ENCODE assay signal across 24 mouse cellular contexts in the genomic region with DNA sequence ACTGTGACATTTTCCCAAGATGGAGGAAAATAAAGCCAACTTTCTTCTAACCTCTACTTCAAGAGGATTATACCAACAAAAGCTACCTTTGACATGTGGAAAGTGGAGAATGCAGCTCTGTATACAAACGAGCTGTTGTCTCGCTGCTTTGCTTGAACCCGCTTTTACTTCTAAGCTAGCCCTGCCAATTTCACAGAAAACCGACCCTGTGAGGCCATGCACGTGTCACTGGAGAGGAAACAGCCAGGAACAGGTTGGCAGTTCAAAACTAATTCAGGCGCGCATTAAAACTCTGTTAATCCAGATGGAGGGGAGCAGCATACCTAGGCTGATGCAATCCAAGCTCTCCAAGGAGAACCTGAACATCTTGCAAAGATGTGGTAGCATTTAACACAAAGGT.
DNase-seq lines count a peak whose midpoint lies in the region; ATAC-seq lines count a peak whose summit lies in the region.
"Had no signal": no experiment of that assay in that cellular context is flagged by ENCODE, and none has a peak within 500 bp of the region (broad histone marks: within the 10 kb centered on the region; RNA-seq: fewer than 3 reads in every experiment).

No protein-coding gene starts in this region.

- no peak overlapping the region for H3K9ac ChIP-seq in embryonic facial prominence, embryonic 14.5 days (ENCODE audit: low read depth, low read length)
- no peak overlapping the region for H3K9ac ChIP-seq in kidney, embryonic 16.5 days (replicated peaks; ENCODE audit: low read length)
- H3K9ac ChIP-seq in limb, embryonic 12.5 days (replicated peaks), result no peak overlapping the region
- H3K9ac ChIP-seq: embryonic facial prominence, embryonic 13.5 days; forebrain, embryonic 13.5 days; forebrain, embryonic 15.5 days; forebrain, postnatal 0 days had no signal

- no peak overlapping the region for H3K4me2 ChIP-seq in embryonic facial prominence, embryonic 14.5 days (ENCODE audit: low read depth, low read length)
- H3K4me2 ChIP-seq in kidney, embryonic 16.5 days (replicated peaks; ENCODE audit: low read depth, low read length), result no peak overlapping the region
- H3K4me2 ChIP-seq in limb, embryonic 12.5 days, result no peak overlapping the region
- H3K4me2 ChIP-seq: embryonic facial prominence, embryonic 13.5 days; forebrain, embryonic 13.5 days; forebrain, embryonic 15.5 days had no signal

- 45% methylated on average over 7 of the region's 7 CpGs for WGBS in embryonic facial prominence, embryonic 14.5 days
- WGBS in embryonic facial prominence, embryonic 10.5 days, result 45% methylated on average over 7 of the region's 7 CpGs
- 52% methylated on average over 7 of the region's 7 CpGs for WGBS in kidney, embryonic 16.5 days
- WGBS in limb, embryonic 12.5 days, result 65% methylated on average over 7 of the region's 7 CpGs

- H3K4me3 ChIP-seq in embryonic facial prominence, embryonic 14.5 days (ENCODE audit: low read depth, low read length), result no peak overlapping the region
- H3K4me3 ChIP-seq in embryonic facial prominence, embryonic 10.5 days, result no peak overlapping the region
- no peak overlapping the region for H3K4me3 ChIP-seq in kidney, embryonic 16.5 days (ENCODE audit: low read length)
- H3K4me3 ChIP-seq in limb, embryonic 12.5 days (replicated peaks), result no peak overlapping the region
- H3K4me3 ChIP-seq: embryonic facial prominence, embryonic 13.5 days; forebrain, embryonic 13.5 days; forebrain, embryonic 15.5 days had no signal

- DNase-seq in embryonic facial prominence, embryonic 14.5 days (ENCODE audit: low spot score), result peak; percentile 55
- DNase-seq in embryonic facial prominence, embryonic 10.5 days (ENCODE audit: low spot score), result no peak
- no peak for DNase-seq in kidney, adult 8-10 months
- DNase-seq in frontal cortex, postnatal 10 days (ENCODE audit: low spot score in 2 of 2), result no peak
- DNase-seq: adrenal gland, adult 8-10 months; adrenal gland, postnatal 14 days; adrenal gland, postnatal 36 days; B cell, adult 2 months; cerebellum, adult 11-12 months; cerebellum, adult 2 months; cerebellum, adult 9-10 months; cerebellum, postnatal 10 days; cerebellum, postnatal 25 days; forebrain, postnatal 0 days had no signal

- peak; percentile 71 for ATAC-seq in embryonic facial prominence, embryonic 14.5 days (ENCODE audit: low read depth)
- no peak for ATAC-seq in kidney, embryonic 16.5 days (ENCODE audit: low FRiP score, low TSS enrichment)
- ATAC-seq in limb, embryonic 12.5 days (ENCODE audit: insufficient number of reproducible peaks, insufficient read depth, low FRiP score, low TSS enrichment, low read depth), result no peak
- ATAC-seq: activated CD4-positive, CD25-positive, alpha-beta regulatory T cell, adult 4 months; CD4-positive, CD25-positive, alpha-beta regulatory T cell, adult 4 months; forebrain, embryonic 13.5 days; forebrain, embryonic 15.5 days; forebrain, postnatal 0 days; Patski had no signal

- no peak overlapping the region for H3K27ac ChIP-seq in embryonic facial prominence, embryonic 14.5 days (replicated peaks; ENCODE audit: low read depth, low read length)
- H3K27ac ChIP-seq in embryonic facial prominence, embryonic 10.5 days (replicated peaks), result no peak overlapping the region
- 0 out of 2 replicates have a peak overlapping the region, but pooled peaks have one; percentile 7 for H3K27ac ChIP-seq in kidney, embryonic 16.5 days (ENCODE audit: low read length)
- H3K27ac ChIP-seq in limb, embryonic 12.5 days, result peak overlapping the region; percentile 35; the same call in 1 of the 2 replicates
- H3K27ac ChIP-seq: embryonic facial prominence, embryonic 13.5 days; forebrain, embryonic 13.5 days; forebrain, embryonic 15.5 days had no signal

- no peaks in the 10 kb centered on the region for H3K27me3 ChIP-seq in embryonic facial prominence, embryonic 14.5 days (replicated peaks; ENCODE audit: control insufficient read depth, insufficient read depth, low read length)
- no peaks in the 10 kb centered on the region for H3K27me3 ChIP-seq in embryonic facial prominence, embryonic 10.5 days (replicated peaks; ENCODE audit: low read depth, poor library complexity, severe bottlenecking)
- H3K27me3 ChIP-seq in kidney, embryonic 16.5 days (ENCODE audit: insufficient read depth, low read length), result no peaks in the 10 kb centered on the region
- H3K27me3 ChIP-seq in limb, embryonic 12.5 days, result no peaks in the 10 kb centered on the region
- H3K27me3 ChIP-seq: CH12.LX; embryonic facial prominence, embryonic 13.5 days; forebrain, embryonic 13.5 days; forebrain, embryonic 15.5 days; Patski had no signal

- no peaks in the 10 kb centered on the region for H3K36me3 ChIP-seq in embryonic facial prominence, embryonic 14.5 days (ENCODE audit: control insufficient read depth, insufficient read depth, low read length)
- no peaks in the 10 kb centered on the region for H3K36me3 ChIP-seq in embryonic facial prominence, embryonic 10.5 days (replicated peaks)
- H3K36me3 ChIP-seq in kidney, embryonic 16.5 days (ENCODE audit: insufficient read depth, low read length), result no peaks in the 10 kb centered on the region
- H3K36me3 ChIP-seq in limb, embryonic 12.5 days, result no peaks in the 10 kb centered on the region
- H3K36me3 ChIP-seq: embryonic facial prominence, embryonic 13.5 days; forebrain, embryonic 15.5 days; G1E had no signal

- no peaks in the 10 kb centered on the region for H3K9me3 ChIP-seq in embryonic facial prominence, embryonic 14.5 days (ENCODE audit: control insufficient read depth, low read length)
- H3K9me3 ChIP-seq in embryonic facial prominence, embryonic 10.5 days, result no peaks in the 10 kb centered on the region
- no peaks in the 10 kb centered on the region for H3K9me3 ChIP-seq in kidney, embryonic 16.5 days (ENCODE audit: low read length)
- no peaks in the 10 kb centered on the region for H3K9me3 ChIP-seq in limb, embryonic 12.5 days
- H3K9me3 ChIP-seq: embryonic facial prominence, embryonic 13.5 days; forebrain, embryonic 13.5 days; forebrain, embryonic 15.5 days had no signal

- peaks cover 5% of the 10 kb centered on the region for H3K4me1 ChIP-seq in embryonic facial prominence, embryonic 14.5 days (ENCODE audit: control insufficient read depth, insufficient read depth, low read length)
- H3K4me1 ChIP-seq in embryonic facial prominence, embryonic 10.5 days, result peaks cover 15% of the 10 kb centered on the region
- H3K4me1 ChIP-seq in kidney, embryonic 16.5 days (ENCODE audit: insufficient read depth, low read length), result peaks cover 7% of the 10 kb centered on the region; the same call in 1 of the 2 replicates
- peaks cover 26% of the 10 kb centered on the region for H3K4me1 ChIP-seq in limb, embryonic 12.5 days (replicated peaks)
- H3K4me1 ChIP-seq: forebrain, embryonic 13.5 days; forebrain, embryonic 15.5 days had no signal

Comparison
In these comparisons a context has a peak if more than half of its experiments do, and no peak if none do; other contexts are left out.
1. H3K27ac ChIP-seq: peak in kidney, embryonic 16.5 days (single experiment) and limb, embryonic 12.5 days (single experiment); none in embryonic facial prominence, embryonic 14.5 days (single experiment) and embryonic facial prominence, embryonic 10.5 days (single experiment).